Mouse (Mus musculus) kidney, adult 9 months (tissue): ENCODE measurements at regions not wholly inside any gene's neighbourhood (a gene's known extent, or its start where the extent isn't known, plus 50 kb on each side); places are given as distances from the start of the nearest gene placed in this dataset.
"Not testable (repeated sequence)": the region's sequence is repeated elsewhere in the genome, so short reads cannot be mapped to it uniquely, and the experiment has no call there.

Experiments used
- DNase-seq: peaks from one replicate; pipeline ENCODE4 v3.0.0; 2022

DNA sequence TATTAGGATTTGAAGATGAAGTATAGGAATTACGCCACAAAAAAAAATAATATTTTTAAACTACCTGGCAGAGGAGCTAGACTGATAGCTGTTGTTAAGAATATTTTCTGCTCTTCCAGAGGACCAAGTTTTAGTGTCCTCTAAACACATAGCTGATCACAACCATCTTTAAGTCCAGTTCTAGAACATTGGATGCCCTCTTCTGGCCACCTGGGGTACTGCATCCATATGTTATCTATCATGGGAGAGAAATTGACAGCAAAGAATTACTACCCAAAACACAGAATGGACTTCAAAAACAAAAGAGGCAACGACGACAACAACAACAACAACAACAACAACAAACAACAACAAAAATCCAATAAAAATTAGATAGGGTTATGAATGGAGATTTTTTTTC lies 71.0 kb upstream of the Prl4a1 start:
- DNase-seq: peak; percentile 59

DNA sequence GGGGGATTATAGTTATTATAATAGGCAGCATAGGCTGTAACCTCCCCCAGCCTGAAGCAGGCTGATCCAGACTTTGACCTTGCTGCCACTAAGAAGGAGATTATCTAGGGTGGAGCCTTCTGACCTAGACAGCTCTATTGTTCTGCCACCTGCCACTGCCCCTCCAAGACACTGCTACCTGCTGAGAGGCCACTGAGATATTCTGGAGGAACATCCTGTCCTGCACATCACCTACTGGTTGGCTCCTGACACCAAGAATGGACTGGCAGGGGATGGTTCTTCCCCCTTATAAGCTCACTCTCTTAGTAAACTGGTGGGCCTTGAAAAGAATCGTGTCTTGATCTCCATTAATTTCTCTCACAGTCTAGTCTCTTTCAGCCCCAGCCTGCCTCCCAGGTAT lies 55.6 kb upstream of the Prl4a1 start:
- not testable (repeated sequence) for DNase-seq

DNA sequence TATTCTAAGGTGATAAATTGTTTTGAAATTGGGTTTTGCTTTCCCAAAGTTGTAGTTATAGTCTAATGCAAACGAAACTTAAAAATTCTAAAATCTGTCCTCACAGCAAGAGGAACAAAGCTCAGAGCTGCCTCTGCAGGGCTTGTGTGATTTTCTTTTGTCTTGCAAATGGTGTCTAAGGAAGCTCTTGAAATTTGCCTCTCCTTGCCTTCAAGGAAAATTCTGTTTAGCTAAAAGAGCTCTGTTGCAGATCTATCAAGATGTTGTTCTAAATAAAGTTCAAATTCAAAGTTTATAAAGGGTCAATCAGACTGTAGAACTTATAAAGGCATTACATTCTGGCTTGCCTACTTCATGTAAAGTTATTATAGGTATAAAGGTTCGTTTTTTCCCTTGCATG lies 53.6 kb upstream of the Prl4a1 start:
- DNase-seq: not testable (repeated sequence)

DNA sequence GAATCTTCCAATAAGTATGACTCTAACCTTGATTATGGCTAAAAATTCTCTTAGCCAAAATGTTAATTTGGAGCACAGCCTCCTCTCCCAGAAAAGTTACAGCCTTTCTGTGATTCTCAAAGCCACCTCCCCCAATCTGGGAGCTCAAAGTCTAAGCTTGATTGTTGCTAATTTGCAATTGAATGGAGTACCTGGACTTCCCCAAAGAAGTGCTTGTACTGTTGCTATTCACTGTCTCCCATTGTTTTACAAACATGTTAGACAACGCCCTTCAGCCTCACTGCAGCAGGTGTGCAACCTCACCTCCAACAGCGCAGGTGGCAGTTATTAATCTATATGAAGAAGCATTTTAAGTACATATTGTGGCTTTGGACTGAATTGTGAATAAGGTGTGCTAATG lies 50.0 kb upstream of the Prl4a1 start:
- not testable (repeated sequence) for DNase-seq
